Mouse (Mus musculus) ES-E14 (cell line): ENCODE measurements around the gene Mpeg1.

ENCODE experiments used
- CHD2 ChIP-seq: IDR thresholded peaks from 2 replicates; pipeline ENCODE4 v1.6.1; 2014; ENCODE audit warnings: mild to moderate bottlenecking, low read depth, low read length, inconsistent platforms
- HCFC1 ChIP-seq: IDR thresholded peaks from 2 replicates; pipeline ENCODE4 v1.6.1; 2012; ENCODE audit warnings: low read length, inconsistent platforms, borderline replicate concordance; ENCODE audit not compliant: insufficient read depth
- ZC3H11A ChIP-seq: IDR thresholded peaks from 2 replicates; pipeline ENCODE4 v1.6.1; 2012; ENCODE audit warnings: low read depth, mild to moderate bottlenecking, inconsistent platforms, low read length, borderline replicate concordance
- ZNF384 ChIP-seq: IDR thresholded peaks from 2 replicates; pipeline ENCODE4 v1.6.1; 2012; ENCODE audit warnings: low read depth, low read length, inconsistent platforms

DNA sequence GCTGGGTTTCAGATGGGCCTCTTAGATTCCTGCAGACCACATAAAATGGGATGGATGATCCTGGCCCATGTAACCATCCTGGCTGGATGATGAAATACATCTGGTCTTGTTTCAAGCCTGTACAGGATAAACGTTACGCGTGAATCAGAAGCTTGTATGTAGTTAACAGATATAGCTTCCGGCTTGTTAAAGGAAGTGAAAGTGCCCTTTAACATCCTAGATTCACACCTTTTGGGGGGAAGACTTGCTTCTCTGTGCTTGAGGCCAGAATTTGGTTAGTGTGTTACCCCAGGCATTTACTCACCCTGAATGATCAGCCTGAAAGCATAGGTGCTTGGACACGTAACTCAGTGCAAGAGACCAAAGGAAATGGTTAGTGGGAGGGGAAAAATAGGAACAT lies 33.5 kb upstream of the Mpeg1 start:
- no peak for TF ChIP-seq HCFC1
- no peak for TF ChIP-seq ZNF384
- TF ChIP-seq ZC3H11A, result no peak
- TF ChIP-seq CHD2, result no peak
